Mouse (Mus musculus) stomach, embryonic 14.5 days (tissue): ENCODE data around the gene 2410137M14Rik. TPM values are rescaled to one million over a fixed set of nuclear protein-coding genes. Genes with fewer than 3 reads are reported as not detected.

Experiments
- ATAC-seq: fragments of 200-750 bp; cut with Nextera tagmentation; 2 replicates; pipeline ENCODE4 v1.8.0; 2017; ENCODE audit warnings: low read depth, moderate TSS enrichment; ENCODE audit not compliant: insufficient number of reproducible peaks, insufficient read depth, low FRiP score
- H3K27ac ChIP-seq: fragments of 300-500 bp; sonication (generic); 2 replicates; pipeline ENCODE4 v1.5.1; 2014; ENCODE audit warnings: mild to moderate bottlenecking, low read length, moderate library complexity, mixed read lengths
- H3K27me3 ChIP-seq: fragments of 300-500 bp; sonication (generic); 2 replicates; pipeline ENCODE4 v1.6.1; 2014; ENCODE audit warnings: low read length, control low read depth, mixed read lengths; ENCODE audit not compliant: control insufficient read depth, insufficient read depth
- H3K36me3 ChIP-seq: fragments of 300-500 bp; sonication (generic); 2 replicates; pipeline ENCODE4 v1.6.1; 2014; ENCODE audit warnings: mild to moderate bottlenecking, control low read depth, low read length, moderate library complexity, mixed read lengths; ENCODE audit not compliant: control insufficient read depth, insufficient read depth
- H3K4me1 ChIP-seq: fragments of 300-500 bp; sonication (generic); 2 replicates; pipeline ENCODE4 v1.6.1; 2014; ENCODE audit warnings: low read length, control low read depth, mixed read lengths; ENCODE audit not compliant: control insufficient read depth, insufficient read depth
- H3K4me2 ChIP-seq: fragments of 300-500 bp; sonication (generic); replicated peaks from 2 replicates; pipeline ENCODE4 v1.6.1; 2014; ENCODE audit warnings: low read depth, low read length, control low read depth
- H3K4me3 ChIP-seq: fragments of 300-500 bp; sonication (generic); 2 replicates; pipeline ENCODE4 v1.5.1; 2014; ENCODE audit warnings: low read depth, low read length, control low read depth
- H3K9ac ChIP-seq: fragments of 300-500 bp; sonication (generic); replicated peaks from 2 replicates; pipeline ENCODE4 v1.6.1; 2014; ENCODE audit warnings: low read depth, mild to moderate bottlenecking, control low read depth, low read length, moderate library complexity, mixed read lengths
- H3K9me3 ChIP-seq: fragments of 300-500 bp; sonication (generic); 2 replicates; pipeline ENCODE4 v1.6.1; 2016; ENCODE audit warnings: low read depth, low read length, control low read depth; ENCODE audit not compliant: control insufficient read depth
- WGBS: fragments of 180-500 bp; shearing (Covaris S2); extraction: QIAGEN DNeasy Blood & Tissue Kit; methylation state at CpG from one replicate; pipeline ENCODE4 v1.1.7; 2014; 5-methylcytosine and 5-hydroxymethylcytosine counted together
- polyA plus RNA-seq: library from polyadenylated mRNA; unstranded; fragments of >200 nt; fragmentation: Nextera tagmentation; extraction: Ambion mirVana; gene quantifications from 2 replicates; pipeline ENCODE4 v1.2.1, GENCODE M21; 2014

2410137M14Rik gene
- polyA plus RNA-seq, 1 experiment from 2014 or later: not detected

GRCm38 (mm10) chr17:36966875-36967274 lies 14.2 kb downstream of the 2410137M14Rik start:
- Histone ChIP-seq H3K36me3 (no peaks in the 10 kb centered on the region), H3K4me1 (no peaks in the 10 kb centered on the region), H3K9ac (no peak overlapping the region), H3K27me3 (no peaks in the 10 kb centered on the region), H3K27ac (no peak overlapping the region), H3K9me3 (no peaks in the 10 kb centered on the region), H3K4me3 (no peak overlapping the region), H3K4me2 (no peak overlapping the region)
- ATAC-seq: no peak
- WGBS: 81% methylated on average over 1 of the region's 1 CpGs

DNA sequence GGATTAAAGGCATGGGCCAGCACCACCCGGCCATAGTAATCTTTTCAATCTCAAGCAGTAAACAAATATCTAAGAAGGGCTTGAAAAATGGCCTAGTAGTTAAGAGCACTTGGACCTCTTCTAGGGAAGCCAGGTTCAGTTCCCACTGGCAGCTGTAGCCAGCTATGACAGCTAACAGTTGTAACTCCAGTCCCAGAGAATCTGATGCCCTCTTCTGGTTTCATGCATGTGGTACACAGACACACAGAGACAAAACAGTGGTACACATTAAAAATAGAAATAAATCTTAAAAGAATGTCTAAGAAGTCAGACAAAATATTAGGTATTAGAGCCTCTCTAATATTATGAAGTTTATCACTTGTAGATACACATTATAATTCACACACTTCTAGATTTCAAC lies 19.9 kb downstream of the 2410137M14Rik start:
- H3K9me3 ChIP-seq: no peaks in the 10 kb centered on the region
- 37% methylated on average over 1 of the region's 1 CpGs for WGBS
- no peak overlapping the region for H3K27ac ChIP-seq
- no peaks in the 10 kb centered on the region; the same call in 1 of the 2 replicates for H3K36me3 ChIP-seq
- H3K4me2 ChIP-seq: no peak overlapping the region
- no peak for ATAC-seq
- H3K4me3 ChIP-seq: no peak overlapping the region
- no peak overlapping the region for H3K9ac ChIP-seq
- no peaks in the 10 kb centered on the region for H3K27me3 ChIP-seq
- H3K4me1 ChIP-seq: peaks cover 5% of the 10 kb centered on the region; the same call in 1 of the 2 replicates

- Histone ChIP-seq H3K27ac (no peak overlapping the region), H3K9ac (peak overlapping the region; percentile 54), H3K27me3 (no peaks in the 10 kb centered on the region), H3K4me3 (peak overlapping the region; percentile 64), H3K4me1 (peaks cover 5% of the 10 kb centered on the region; the same call in 1 of the 2 replicates), H3K9me3 (no peaks in the 10 kb centered on the region), H3K36me3 (peaks cover 9% of the 10 kb centered on the region; the same call in 1 of the 2 replicates), H3K4me2 (peak overlapping the region; percentile 63)
- 0 out of 2 replicates have a peak, but pooled peaks have one; percentile 14 for ATAC-seq
- WGBS: 8% methylated on average over 12 of the region's 12 CpGs
These were observed 22.2 kb downstream of the 2410137M14Rik start for GRCm38 (mm10) chr17:36958884-36959283.

- Histone ChIP-seq H3K9me3 (no peaks in the 10 kb centered on the region), H3K27ac (peak within 1 kb of the TSS; percentile 68; the same call in 1 of the 2 replicates), H3K4me2 (peak within 1 kb of the TSS; percentile 63), H3K27me3 (no peaks in the 10 kb centered on the region), H3K36me3 (peaks cover 12% of the 10 kb centered on the region; the same call in 1 of the 2 replicates), H3K4me1 (peaks cover 5% of the 10 kb centered on the region; the same call in 1 of the 2 replicates), H3K4me3 (peak within 1 kb of the TSS; percentile 64), H3K9ac (peak within 1 kb of the TSS; percentile 71)
- WGBS: under 1% methylated on average over 46 of the region's 46 CpGs
- ATAC-seq: peak; percentile 98
These were observed 22.9 kb downstream of the 2410137M14Rik start, which contains the start of the genes Znrd1 and Znrd1as for GRCm38 (mm10) chr17:36957999-36958743. Znrd1 (minus strand) TSS chr17:36958559. Znrd1as (plus strand) TSS chr17:36958592.

- no peak overlapping the region for H3K27ac ChIP-seq
- peaks cover 21% of the 10 kb centered on the region for H3K36me3 ChIP-seq
- WGBS: 89% methylated on average over 1 of the region's 1 CpGs
- no peaks in the 10 kb centered on the region for H3K9me3 ChIP-seq
- H3K4me3 ChIP-seq: no peak overlapping the region
- peaks cover 8% of the 10 kb centered on the region for H3K4me1 ChIP-seq
- no peak overlapping the region for H3K9ac ChIP-seq
- H3K4me2 ChIP-seq: no peak overlapping the region
- no peaks in the 10 kb centered on the region for H3K27me3 ChIP-seq
- ATAC-seq: no peak
These were observed 28.0 kb downstream of the 2410137M14Rik start for GRCm38 (mm10) chr17:36953062-36953461.

DNA sequence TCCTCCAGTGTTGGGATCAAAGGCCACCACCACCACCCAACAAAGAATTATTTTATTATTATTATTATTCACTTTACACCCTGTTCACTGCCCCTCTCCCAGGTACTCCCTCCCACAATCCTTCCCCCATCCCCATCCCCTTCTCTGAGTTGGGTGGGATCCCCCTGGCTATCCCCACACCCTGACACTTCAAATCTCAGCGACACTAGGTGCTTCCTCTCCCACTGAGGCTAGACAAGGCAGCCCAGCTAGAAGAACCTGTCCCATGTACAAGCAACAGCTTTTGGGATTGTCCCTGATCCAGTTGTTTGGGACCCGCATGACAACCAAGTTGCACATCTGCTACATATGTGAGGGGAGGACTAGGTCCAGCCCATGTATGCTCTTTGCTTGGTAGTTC lies 28.4 kb downstream of the 2410137M14Rik start:
- WGBS: 90% methylated on average over 2 of the region's 2 CpGs
- Histone ChIP-seq H3K9ac (no peak overlapping the region), H3K27ac (no peak overlapping the region), H3K4me2 (no peak overlapping the region), H3K27me3 (no peaks in the 10 kb centered on the region), H3K9me3 (no peaks in the 10 kb centered on the region), H3K4me1 (peaks cover 9% of the 10 kb centered on the region), H3K4me3 (no peak overlapping the region), H3K36me3 (peaks cover 21% of the 10 kb centered on the region)
- no peak for ATAC-seq

DNA sequence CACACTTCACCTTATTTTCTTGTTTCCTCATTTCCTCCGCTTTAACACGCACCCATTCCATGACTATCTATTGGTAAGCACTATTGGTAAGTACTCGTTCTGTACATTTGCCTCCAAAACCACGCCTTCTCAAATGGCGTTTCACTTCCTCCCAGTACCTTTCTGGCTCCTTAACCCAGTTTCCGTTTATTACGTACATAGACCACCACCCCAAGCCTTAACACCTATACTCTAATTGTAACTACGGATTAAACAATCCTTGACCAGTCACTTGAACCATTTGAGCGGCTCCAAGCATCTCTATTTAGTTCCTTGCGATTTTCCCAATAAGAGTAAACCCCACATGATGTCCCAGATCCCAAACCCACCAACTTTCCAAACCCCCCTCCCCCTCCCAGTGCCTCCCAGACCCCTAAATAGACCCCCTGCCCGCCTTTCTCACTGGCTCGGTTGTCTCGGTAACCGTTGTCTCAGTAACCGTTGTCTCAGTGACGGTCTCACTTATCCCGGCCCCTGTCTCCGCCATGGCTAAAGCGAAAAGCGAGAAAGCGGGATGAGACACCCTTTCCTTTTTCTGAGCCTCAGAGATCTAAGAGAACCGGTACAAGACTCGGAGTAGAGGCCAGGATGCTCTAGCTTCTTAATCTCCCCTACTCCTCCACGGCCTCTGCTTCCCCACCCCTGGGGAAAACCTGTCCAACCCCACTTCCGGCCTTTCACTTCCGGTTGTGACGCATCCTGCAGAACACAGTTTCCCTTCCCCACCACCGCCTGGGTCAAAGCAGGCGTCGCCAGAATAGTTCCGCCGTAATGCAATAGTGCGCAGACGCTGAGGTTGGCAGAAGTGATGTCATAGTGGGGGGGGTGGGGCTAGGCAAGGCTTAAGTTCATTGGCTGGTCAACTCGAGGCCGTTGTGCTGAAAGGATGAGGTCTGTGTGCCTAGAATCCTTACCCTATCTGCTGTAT lies 29.8 kb downstream of the 2410137M14Rik start, which contains the start of gene Ppp1r11:
Gene Ppp1r11 (minus strand): TSS at position 761 of the 967 bp plus-strand sequence.
- Histone ChIP-seq H3K4me2 (peak within 1 kb of the TSS; percentile 77), H3K27me3 (peaks cover 4% of the 10 kb centered on the region; the same call in 1 of the 2 replicates), H3K4me3 (peak within 1 kb of the TSS; percentile 77), H3K27ac (0 out of 2 replicates have a peak within 1 kb of the TSS, but pooled peaks have one; percentile 21), H3K9ac (peak within 1 kb of the TSS; percentile 67), H3K4me1 (peaks cover 9% of the 10 kb centered on the region; the same call in 1 of the 2 replicates), H3K9me3 (no peaks in the 10 kb centered on the region), H3K36me3 (peaks cover 21% of the 10 kb centered on the region)
- 2% methylated on average over 36 of the region's 36 CpGs for WGBS
- ATAC-seq: peak; percentile 98

- H3K4me1 ChIP-seq: peaks cover 9% of the 10 kb centered on the region; the same call in 1 of the 2 replicates
- no peak for ATAC-seq
These were observed 31.8 kb downstream of the 2410137M14Rik start for GRCm38 (mm10) chr17:36949265-36949664.

More at GRCm38 (mm10) chr17:36949265-36949664, 31.8 kb downstream of the 2410137M14Rik start:
- 97% methylated on average over 8 of the region's 8 CpGs for WGBS
- Histone ChIP-seq H3K27me3 (peaks cover 6% of the 10 kb centered on the region; the same call in 1 of the 2 replicates), H3K27ac (no peak overlapping the region), H3K4me2 (no peak overlapping the region), H3K36me3 (peaks cover 12% of the 10 kb centered on the region), H3K4me3 (no peak overlapping the region), H3K9me3 (no peaks in the 10 kb centered on the region), H3K9ac (no peak overlapping the region)
